Comparison of ENCODE assay signal across 8 mouse cellular contexts in genomic region chr15:77797609-77798411, GRCm38 (mm10). TPM values are rescaled to one million over a fixed set of nuclear protein-coding genes. Genes with fewer than 3 reads are reported as not detected.
DNase-seq lines count a peak whose midpoint lies in the region; ATAC-seq and TF ChIP-seq lines count a peak whose summit lies in the region.

No protein-coding gene starts in this region.

- no peak overlapping the region for H3K9ac ChIP-seq in kidney, embryonic 15.5 days
- H3K9ac ChIP-seq in midbrain, embryonic 16.5 days (ENCODE audit: low read depth, low read length): no peak overlapping the region

- 0 out of 2 replicates have a peak, but pooled peaks have one; percentile 20 for ATAC-seq in kidney, embryonic 15.5 days (replicated peaks; ENCODE audit: low FRiP score)
- no peak for ATAC-seq in midbrain, embryonic 16.5 days

- peaks cover 67% of the 10 kb centered on the region for H3K36me3 ChIP-seq in heart, embryonic 10.5 days
- peaks cover 69% of the 10 kb centered on the region for H3K36me3 ChIP-seq in kidney, embryonic 15.5 days
- 0 out of 2 replicates have a peak, but pooled peaks cover 4% of the 10 kb centered on the region for H3K36me3 ChIP-seq in midbrain, embryonic 16.5 days (ENCODE audit: control insufficient read depth, insufficient read depth, low read length)

- 63% methylated on average over 14 of the region's 14 CpGs for WGBS in heart, embryonic 10.5 days
- 59% methylated on average over 14 of the region's 14 CpGs for WGBS in kidney, embryonic 15.5 days
- 85% methylated on average over 14 of the region's 14 CpGs for WGBS in midbrain, embryonic 16.5 days

- H3K4me3 ChIP-seq in left cerebral cortex, adult 2 months: no peak overlapping the region
- H3K4me3 ChIP-seq in brown adipose tissue, adult 24 weeks (ENCODE audit: insufficient read depth, low read depth, low read length): no peak overlapping the region
- 0 out of 2 replicates have a peak overlapping the region, but pooled peaks have one; percentile 5 for H3K4me3 ChIP-seq in heart, embryonic 10.5 days
- no peak overlapping the region for H3K4me3 ChIP-seq in kidney, embryonic 15.5 days (replicated peaks)
- no peak overlapping the region for H3K4me3 ChIP-seq in midbrain, embryonic 16.5 days (ENCODE audit: low read depth, low read length)

- intact Hi-C loops in left cerebral cortex, adult 2 months (cut with DNase I): no loop called here
- intact Hi-C loops in left cerebral cortex, postnatal 14 days (cut with DNase I): no loop called here

- H3K4me2 ChIP-seq in kidney, embryonic 15.5 days: peak overlapping the region; percentile 34
- no peak overlapping the region for H3K4me2 ChIP-seq in midbrain, embryonic 16.5 days (ENCODE audit: low read length)

- H3K4me1 ChIP-seq in brown adipose tissue, adult 24 weeks (ENCODE audit: control insufficient read depth, insufficient read depth, insufficient read length, low read length): peaks cover 35% of the 10 kb centered on the region
- H3K4me1 ChIP-seq in heart, embryonic 10.5 days: peaks cover 97% of the 10 kb centered on the region
- H3K4me1 ChIP-seq in kidney, embryonic 15.5 days: peaks cover 78% of the 10 kb centered on the region
- peaks cover 11% of the 10 kb centered on the region; the same call in 1 of the 2 replicates for H3K4me1 ChIP-seq in midbrain, embryonic 16.5 days (ENCODE audit: control insufficient read depth, insufficient read depth, low read length)

- peak overlapping the region; percentile 86 for H3K27ac ChIP-seq in left cerebral cortex, adult 2 months
- H3K27ac ChIP-seq in brown adipose tissue, adult 24 weeks (replicated peaks; ENCODE audit: low read depth, low read length): peak overlapping the region; percentile 99
- H3K27ac ChIP-seq in heart, embryonic 10.5 days: peak overlapping the region; percentile 95
- H3K27ac ChIP-seq in kidney, embryonic 15.5 days: peak overlapping the region; percentile 98
- H3K27ac ChIP-seq in midbrain, embryonic 16.5 days (ENCODE audit: low read length): peak overlapping the region; percentile 51; the same call in 1 of the 2 replicates

- no peak for TF ChIP-seq CTCF in left cerebral cortex, adult 2 months (IDR thresholded peaks at IDR 0.05)

- no peaks in the 10 kb centered on the region for H3K27me3 ChIP-seq in heart, embryonic 10.5 days (ENCODE audit: insufficient read depth, poor library complexity, severe bottlenecking)
- H3K27me3 ChIP-seq in kidney, embryonic 15.5 days: no peaks in the 10 kb centered on the region
- no peaks in the 10 kb centered on the region for H3K27me3 ChIP-seq in midbrain, embryonic 16.5 days (ENCODE audit: control insufficient read depth, insufficient read depth, low read depth, low read length)

- no peak for DNase-seq in left cerebral cortex, adult 2 months (ENCODE audit: extremely low spot score in 1 of 2, low spot score in 2 of 2)
- no peak for DNase-seq in left cerebral cortex, postnatal 14 days (ENCODE audit: low spot score in 2 of 2)
- DNase-seq in heart, embryonic 10.5 days (ENCODE audit: low spot score): no peak
- no peak for DNase-seq in urinary bladder, postnatal 4 days (ENCODE audit: low spot score in 2 of 2)
- DNase-seq in gastrocnemius, postnatal 4 days (ENCODE audit: low spot score in 2 of 2): no peak

- no peaks in the 10 kb centered on the region for H3K9me3 ChIP-seq in heart, embryonic 10.5 days
- no peaks in the 10 kb centered on the region for H3K9me3 ChIP-seq in kidney, embryonic 15.5 days (replicated peaks)
- H3K9me3 ChIP-seq in midbrain, embryonic 16.5 days (replicated peaks; ENCODE audit: control insufficient read depth, low read length, poor library complexity, severe bottlenecking): no peaks in the 10 kb centered on the region

RNA-seq across cellular contexts. Expression of gene Apol8, which starts 41.0 kb away (rescaled TPM):
- total RNA-seq in left cerebral cortex, adult 2 months (2021): 1 to 10 TPM; 5.1 to 5.8 TPM
- 1 to 10 TPM; 1.3 to 3.2 TPM for total RNA-seq in left cerebral cortex, postnatal 14 days (2021)
- not detected in 2 replicates for polyA plus RNA-seq in brown adipose tissue, adult 24 weeks (2012; ENCODE audit: insufficient read depth, insufficient read length, missing spikeins)
- 0.16 and 0.52 TPM in 2 replicates for polyA plus RNA-seq in heart, embryonic 10.5 days (2016; fragmentation: Nextera tagmentation; extraction: Ambion mirVana)
- 0.26 and 0.45 TPM in 2 replicates for polyA plus RNA-seq in kidney, embryonic 15.5 days (2015; fragmentation: Nextera tagmentation; extraction: Ambion mirVana)
- 0.11 and 0.27 TPM in 2 replicates for polyA plus RNA-seq in midbrain, embryonic 16.5 days (2015; fragmentation: Nextera tagmentation; extraction: Ambion mirVana)
- total RNA-seq in gastrocnemius, postnatal 4 days (2021): under 1 TPM in 1 of 2 experiments, not detected in 1; 0.21 TPM

RNA-seq across cellular contexts. Expression of gene Myh9, which starts 44.2 kb away (rescaled TPM):
- total RNA-seq in left cerebral cortex, adult 2 months (2021): 10 to 100 TPM; 81.2 to 91.4 TPM
- total RNA-seq in left cerebral cortex, postnatal 14 days (2021): 10 to 100 TPM; 70.3 to 73.8 TPM
- polyA plus RNA-seq in brown adipose tissue, adult 24 weeks (2012; ENCODE audit: insufficient read depth, insufficient read length, missing spikeins): 36.0 and 59.3 TPM in 2 replicates
- 34.5 and 37.5 TPM in 2 replicates for polyA plus RNA-seq in heart, embryonic 10.5 days (2016; fragmentation: Nextera tagmentation; extraction: Ambion mirVana)
- polyA plus RNA-seq in kidney, embryonic 15.5 days (2015; fragmentation: Nextera tagmentation; extraction: Ambion mirVana): 56.2 and 60.2 TPM in 2 replicates
- 9.5 and 11.2 TPM in 2 replicates for polyA plus RNA-seq in midbrain, embryonic 16.5 days (2015; fragmentation: Nextera tagmentation; extraction: Ambion mirVana)
- total RNA-seq in gastrocnemius, postnatal 4 days (2021): 100 to 1,000 TPM; 171 to 187 TPM
